Mouse (Mus musculus) kidney, adult 10 weeks (tissue): ENCODE results near the gene Nsdhl. TPM values are rescaled to one million over a fixed set of nuclear protein-coding genes. Genes with fewer than 3 reads are reported as not detected.

Experiments
- polyA plus RNA-seq: library from polyadenylated mRNA; stranded (reverse); fragments of 350-450 nt; fragmentation: Illumina TruSeq; extraction: RNeasy Lipid Tissue Mini Kit (QIAGEN cat#74804); gene quantifications from one replicate; pipeline ENCODE4 v1.2.3, GENCODE M21; 2014; ENCODE audit warnings: low read depth, low replicate concordance

Nsdhl gene
- polyA plus RNA-seq, result 77.1 TPM

DNA sequence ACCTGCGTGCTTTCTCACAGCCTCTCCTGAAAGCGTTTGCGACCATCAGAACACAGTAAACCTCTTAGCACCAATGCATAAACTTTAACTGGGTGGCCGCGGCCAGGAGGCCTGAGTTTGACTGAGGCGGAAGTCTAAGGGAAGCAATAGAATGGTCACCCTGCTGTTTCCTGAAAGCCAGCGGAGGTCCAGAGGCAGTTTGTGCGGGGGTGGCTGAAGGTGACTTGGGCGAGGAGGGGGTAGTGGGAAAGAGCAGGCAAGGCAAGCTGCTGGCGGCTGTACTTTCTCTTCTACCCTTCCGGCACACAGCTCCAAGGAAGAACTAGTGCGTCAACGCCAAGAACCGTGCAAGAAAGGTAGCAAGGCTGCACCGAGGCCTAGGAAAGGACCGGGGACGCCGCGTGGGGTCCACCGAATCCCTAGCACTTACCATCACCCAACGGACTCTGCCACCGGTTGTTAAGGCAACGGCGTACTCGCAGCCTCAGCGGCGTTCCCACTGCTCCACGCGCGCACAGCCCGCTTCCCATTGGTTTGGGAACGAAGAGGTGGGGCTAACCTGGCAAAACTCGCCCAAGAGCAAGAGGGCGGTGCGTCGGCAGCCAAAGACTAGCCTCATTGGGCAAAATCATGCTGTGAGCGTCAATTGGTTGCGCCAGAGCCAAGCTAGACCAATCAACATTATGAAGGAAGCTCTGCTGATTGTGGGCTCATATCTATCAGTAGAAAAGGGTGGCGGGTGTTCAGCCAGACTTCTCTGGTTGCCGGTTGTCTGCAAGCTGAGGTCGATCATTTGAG lies at the start of gene Nsdhl, which contains the start of gene Cetn2:
TSS of gene Nsdhl (plus strand) at position 674 of the 798 bp plus-strand sequence.
TSS of gene Cetn2 (minus strand) at position 528 of the 798 bp plus-strand sequence.

DNA sequence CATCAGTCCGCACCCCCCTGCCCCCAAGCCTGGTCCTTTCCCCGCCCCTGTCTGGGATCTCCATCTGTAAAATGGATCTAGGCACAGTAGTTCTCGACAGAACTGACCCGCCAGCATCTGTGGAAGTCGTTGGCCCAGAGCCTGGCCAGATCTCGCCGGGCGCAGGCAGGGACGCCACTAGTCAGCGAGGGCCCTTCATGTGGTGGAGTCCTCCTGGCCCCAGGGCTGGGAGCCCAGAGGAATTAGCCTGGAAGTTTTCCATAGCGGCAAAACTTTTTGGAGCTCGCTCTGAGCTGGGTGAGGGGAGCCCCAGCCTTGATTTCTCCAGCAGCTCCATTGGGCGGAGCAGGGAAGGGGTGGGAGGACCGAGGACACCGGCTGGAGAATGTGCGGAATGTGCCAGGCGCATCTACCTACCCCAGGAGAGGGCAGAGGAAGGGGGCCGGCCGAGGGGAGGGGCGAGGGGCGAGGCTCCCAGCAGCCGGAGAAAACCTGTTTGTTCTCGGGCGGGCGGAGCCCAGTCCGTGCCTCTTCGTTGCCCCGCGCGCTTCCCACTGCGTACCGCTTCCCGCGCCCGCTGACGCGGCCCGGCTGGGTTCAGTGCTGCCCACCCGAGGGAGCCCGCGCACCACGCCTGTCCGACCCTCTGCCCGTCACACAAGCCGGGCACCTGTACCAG lies 68.6 kb downstream of the Nsdhl start, which contains the start of gene Zfp185:
TSS of gene Zfp185 (plus strand) at position 499 of the 679 bp plus-strand sequence.

Other genes with a start within 250 kb of the Nsdhl start
- gene Gabrq, start 93.4 kb upstream of the Nsdhl start, polyA plus RNA-seq, result 0.16 TPM
- 258 TPM for gene Cetn2, start 146 bp upstream of the Nsdhl start, polyA plus RNA-seq
- 23.9 TPM for gene Zfp185, start 68.8 kb downstream of the Nsdhl start, polyA plus RNA-seq
- not detected for gene Pnma5, start 118.5 kb downstream of the Nsdhl start, polyA plus RNA-seq
- gene Pnma3, start 146.2 kb downstream of the Nsdhl start, polyA plus RNA-seq, result not detected
- not detected for gene Xlr4a, start 163.9 kb downstream of the Nsdhl start, polyA plus RNA-seq
- gene Xlr3a, start 178.5 kb downstream of the Nsdhl start, polyA plus RNA-seq, result 5.1 TPM
- gene Gm14685, start 198.5 kb downstream of the Nsdhl start, polyA plus RNA-seq, result not detected
- 1.0 TPM for gene Xlr5b, start 230.2 kb downstream of the Nsdhl start, polyA plus RNA-seq
- gene DXBay18, start 230.9 kb downstream of the Nsdhl start, polyA plus RNA-seq, result not detected